Mouse (Mus musculus) liver, embryonic 14.5 days (tissue): ENCODE data around the gene Tle4. TPM values are rescaled to one million over a fixed set of nuclear protein-coding genes. Genes with fewer than 3 reads are reported as not detected.

Experiments used
- ATAC-seq: fragments of 200-750 bp; cut with Nextera tagmentation; 2 replicates; pipeline ENCODE4 v1.8.0; 2017; ENCODE audit warnings: moderate number of reproducible peaks, mild to moderate bottlenecking, moderate library complexity; ENCODE audit not compliant: insufficient read depth
- DNase-seq, 3 experiments: peaks; one replicate each; pipeline ENCODE4 v3.0.0-alpha.2; 2012 to 2013; ENCODE audit warnings: low read depth in 3 of 3, low spot score in 3 of 3
- H3K27ac ChIP-seq: fragments of 300-500 bp; sonication (generic); 2 replicates; pipeline ENCODE4 v1.5.1; 2014; ENCODE audit warnings: moderate library complexity, mild to moderate bottlenecking, control low read depth, inconsistent platforms
- H3K27me3 ChIP-seq: fragments of 300-500 bp; sonication (generic); 2 replicates; pipeline ENCODE4 v1.6.1; 2014; ENCODE audit warnings: mild to moderate bottlenecking, low read length, moderate library complexity; ENCODE audit not compliant: control insufficient read depth, insufficient read depth
- H3K36me3 ChIP-seq: fragments of 300-500 bp; sonication (generic); replicated peaks from 2 replicates; pipeline ENCODE4 v1.6.1; 2014; ENCODE audit warnings: low read depth; ENCODE audit not compliant: control insufficient read depth, insufficient read depth
- H3K4me1 ChIP-seq, 2 experiments: fragments of 200-500 bp in 1 of 2; fragments of 300-500 bp in 1 of 2; sonication (generic) in 1 of 2; replicated peaks; 2 replicates each; pipeline ENCODE4 v1.6.1; 2012 to 2014; ENCODE audit warnings: antibody characterized with exemption in 1 of 2, inconsistent platforms in 1 of 2, low read length in 1 of 2; ENCODE audit not compliant: control insufficient read depth in 2 of 2, insufficient read depth in 2 of 2
- H3K4me2 ChIP-seq: fragments of 300-500 bp; sonication (generic); 2 replicates; pipeline ENCODE4 v1.6.1; 2014; ENCODE audit warnings: low read depth, mild to moderate bottlenecking, control low read depth, moderate library complexity
- H3K4me3 ChIP-seq, 2 experiments: fragments of 200-500 bp in 1 of 2; fragments of 300-500 bp in 1 of 2; sonication (generic) in 1 of 2; 2 replicates each; pipeline ENCODE4 v1.5.1; 2012 to 2014; ENCODE audit warnings: low read depth in 2 of 2, low read length in 2 of 2, mild to moderate bottlenecking in 2 of 2, control low read depth in 1 of 2, inconsistent platforms in 1 of 2, moderate library complexity in 1 of 2; ENCODE audit not compliant: insufficient read depth in 1 of 2
- H3K9ac ChIP-seq: fragments of 300-500 bp; sonication (generic); replicated peaks from 2 replicates; pipeline ENCODE4 v1.6.1; 2014; ENCODE audit warnings: mild to moderate bottlenecking, control low read depth, moderate library complexity
- H3K9me3 ChIP-seq: fragments of 300-500 bp; sonication (generic); 2 replicates; pipeline ENCODE4 v1.6.1; 2016; ENCODE audit warnings: low read length, mixed read lengths; ENCODE audit not compliant: control insufficient read depth
- CTCF ChIP-seq: IDR thresholded peaks from 2 replicates; pipeline ENCODE4 v1.5.1; 2016; ENCODE audit warnings: antibody characterized with exemption, low read depth, control low read depth
- EP300 ChIP-seq: IDR thresholded peaks from 2 replicates; pipeline ENCODE4 v1.6.1; 2016; ENCODE audit warnings: antibody characterized with exemption, low read depth
- WGBS: fragments of 180-500 bp; shearing (Covaris S2); extraction: QIAGEN DNeasy Blood & Tissue Kit; methylation state at CpG from one replicate; pipeline ENCODE4 v1.1.7; 2014; ENCODE audit not compliant: insufficient replicate concordance; 5-methylcytosine and 5-hydroxymethylcytosine counted together
- polyA plus RNA-seq, 2 experiments: library from polyadenylated mRNA; depleted of rRNA in 1 of 2; stranded (reverse) in 1 of 2; unstranded in 1 of 2; fragments of >200 nt; fragmentation: Nextera tagmentation in 1 of 2; extraction: Ambion mirVana in 1 of 2; gene quantifications; 2 replicates each; pipeline versions ENCODE4 v1.2.1 to v1.2.3; 2012 to 2014

The Tle4 gene
- polyA plus RNA-seq, 2 experiments, result 3.7 to 4.3 TPM

DNA sequence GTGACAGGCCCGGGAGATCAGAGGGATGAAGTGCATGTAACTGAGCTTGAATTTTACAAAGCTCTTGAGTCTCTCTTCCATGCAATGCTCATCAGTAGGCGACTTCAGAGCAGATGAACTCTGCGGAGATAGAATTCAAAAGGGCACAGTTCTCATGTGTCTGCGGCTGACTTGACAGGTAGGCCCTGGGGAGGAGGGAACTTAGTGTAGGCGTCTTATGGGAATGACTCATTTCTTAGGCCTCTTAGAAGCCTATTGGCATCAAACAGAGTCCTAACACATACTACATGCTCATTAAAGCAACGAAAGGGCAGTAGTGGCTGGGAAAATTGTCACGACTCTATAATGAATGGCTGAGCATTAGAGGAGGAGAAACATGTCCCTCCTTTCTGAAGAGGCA is 160.6 kb downstream of the Tle4 start:
- Histone ChIP-seq H3K9ac (no peak overlapping the region), H3K36me3 (no peaks in the 10 kb centered on the region), H3K4me1 (no peaks in the 10 kb centered on the region), H3K27me3 (no peaks in the 10 kb centered on the region), H3K27ac (no peak overlapping the region), H3K4me3 (no peak overlapping the region), H3K9me3 (no peaks in the 10 kb centered on the region), H3K4me2 (no peak overlapping the region)
- no peak for TF ChIP-seq CTCF
- no peak for TF ChIP-seq EP300
- 63% methylated on average over 7 of the region's 7 CpGs for WGBS
- DNase-seq (no peak), ATAC-seq (no peak)

DNA sequence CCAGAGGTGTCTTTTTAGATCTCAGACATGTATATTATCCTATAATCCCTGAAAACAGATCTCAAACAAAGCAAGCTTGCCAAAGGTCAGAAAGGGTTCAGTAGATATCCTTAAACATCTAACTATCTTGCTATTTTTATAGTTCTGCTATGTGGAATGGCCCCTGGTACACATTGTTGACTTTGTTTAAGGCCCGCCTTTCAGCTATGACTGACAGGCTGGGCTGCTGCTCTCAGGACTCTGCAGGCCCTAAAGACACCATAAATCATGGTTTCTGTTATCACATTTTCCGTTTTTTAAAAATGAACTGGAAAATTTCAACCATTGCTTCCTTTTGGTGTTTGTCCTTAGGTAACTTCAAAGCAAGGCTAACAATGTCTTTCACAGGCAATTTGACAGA is 161.3 kb downstream of the Tle4 start:
- no peaks in the 10 kb centered on the region for H3K27me3 ChIP-seq
- H3K36me3 ChIP-seq, result no peaks in the 10 kb centered on the region
- H3K4me3 ChIP-seq, result no peak overlapping the region
- ATAC-seq (no peak), DNase-seq (no peak)
- H3K4me2 ChIP-seq, result no peak overlapping the region
- H3K9me3 ChIP-seq, result no peaks in the 10 kb centered on the region
- WGBS, result 48% methylated on average over 2 of the region's 2 CpGs
- no peak for TF ChIP-seq CTCF
- no peak for TF ChIP-seq EP300
- no peaks in the 10 kb centered on the region for H3K4me1 ChIP-seq
- no peak overlapping the region for H3K9ac ChIP-seq
- no peak overlapping the region for H3K27ac ChIP-seq

DNA sequence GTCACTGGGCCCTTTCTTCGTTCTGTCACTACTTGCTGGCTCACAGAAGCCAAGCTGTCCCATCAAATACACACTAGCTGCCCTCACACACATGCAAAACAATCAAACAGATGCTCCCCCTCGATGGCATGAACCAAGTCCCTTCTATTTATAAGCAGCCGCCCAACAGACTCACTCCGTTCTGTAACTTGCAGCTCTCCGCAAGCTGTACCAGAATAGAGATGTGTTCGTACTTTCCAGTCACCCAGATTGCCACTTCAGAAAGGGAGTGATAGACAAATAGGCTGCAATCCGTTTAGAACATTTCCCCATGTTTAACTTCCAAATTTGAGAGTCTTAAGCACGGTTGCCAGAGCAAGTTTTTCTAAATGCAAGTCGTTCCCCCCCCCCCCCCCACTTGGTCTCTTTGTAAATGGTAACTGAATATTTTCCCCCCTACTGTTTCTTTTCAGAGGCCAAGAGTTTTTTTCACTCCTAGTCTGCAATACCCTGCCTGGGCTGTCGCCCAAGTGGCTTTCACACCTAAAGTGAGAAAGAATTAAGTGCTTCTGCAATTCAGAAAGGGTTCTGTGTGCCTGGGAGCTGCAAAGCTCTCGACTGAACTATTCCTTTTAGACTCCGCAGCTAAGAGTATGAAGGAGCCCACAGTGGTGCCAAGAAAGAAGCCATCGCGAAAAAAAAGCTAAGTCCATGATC is 162.0 kb downstream of the Tle4 start:
- DNase-seq (no peak), ATAC-seq (no peak)
- no peak overlapping the region for H3K9ac ChIP-seq
- H3K27me3 ChIP-seq, result no peaks in the 10 kb centered on the region
- H3K27ac ChIP-seq, result no peak overlapping the region
- no peak overlapping the region for H3K4me2 ChIP-seq
- no peaks in the 10 kb centered on the region for H3K36me3 ChIP-seq
- H3K4me3 ChIP-seq, result no peak overlapping the region
- H3K9me3 ChIP-seq, result no peaks in the 10 kb centered on the region
- TF ChIP-seq CTCF, result no peak
- TF ChIP-seq EP300, result no peak
- H3K4me1 ChIP-seq, result no peaks in the 10 kb centered on the region
- WGBS, result 41% methylated on average over 14 of the region's 14 CpGs

DNA sequence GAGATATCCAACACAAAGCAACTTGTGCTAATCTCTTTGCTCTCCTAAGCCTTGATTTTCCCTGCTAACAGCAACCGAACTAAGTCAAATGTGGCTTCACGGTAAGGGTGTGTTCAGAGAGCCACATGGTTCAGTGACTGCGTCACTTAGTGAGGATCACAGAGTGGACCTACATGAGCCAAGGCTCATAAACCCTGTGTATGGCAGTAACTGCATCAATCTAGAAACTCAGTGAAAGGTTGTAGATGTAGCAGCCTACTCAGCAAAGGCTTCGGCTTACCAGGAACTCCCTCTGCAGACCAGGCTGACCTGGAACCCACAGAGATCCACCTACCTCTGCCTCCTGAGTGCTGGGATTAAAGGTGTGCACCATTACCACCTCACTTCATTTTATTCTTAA is 164.0 kb downstream of the Tle4 start:
- DNase-seq (no peak), ATAC-seq (no peak)
- H3K36me3 ChIP-seq, result no peaks in the 10 kb centered on the region
- H3K4me1 ChIP-seq, result no peaks in the 10 kb centered on the region
- no peaks in the 10 kb centered on the region for H3K9me3 ChIP-seq
- TF ChIP-seq CTCF (no peak), EP300 (no peak)
- H3K27me3 ChIP-seq, result no peaks in the 10 kb centered on the region
- H3K4me3 ChIP-seq, result no peak overlapping the region
- no peak overlapping the region for H3K9ac ChIP-seq
- no peak overlapping the region for H3K4me2 ChIP-seq
- WGBS, result 75% methylated on average over 4 of the region's 4 CpGs
- no peak overlapping the region for H3K27ac ChIP-seq

DNA sequence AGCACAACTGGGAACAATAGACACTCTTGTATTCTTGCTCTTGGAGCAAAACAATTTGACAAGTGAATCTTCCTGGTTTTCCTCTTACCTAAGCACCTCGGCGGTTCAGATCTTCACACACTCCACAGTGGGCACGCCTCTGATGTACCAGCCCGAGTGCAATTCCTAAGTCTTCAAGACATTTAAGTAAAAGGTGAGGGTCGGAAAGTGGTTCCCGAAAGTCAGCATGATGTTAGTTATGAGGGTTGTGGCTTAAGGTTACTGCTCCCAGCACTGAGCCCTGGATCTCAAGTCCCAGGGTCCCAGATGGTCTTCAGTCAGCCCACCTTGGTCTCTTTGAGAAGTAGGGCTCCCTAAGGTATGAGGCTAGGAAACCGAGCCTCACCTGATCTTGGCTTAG is 165.4 kb downstream of the Tle4 start:
- no peaks in the 10 kb centered on the region for H3K9me3 ChIP-seq
- no peak for TF ChIP-seq EP300
- TF ChIP-seq CTCF, result no peak
- no peak overlapping the region for H3K27ac ChIP-seq
- ATAC-seq (no peak), DNase-seq (no peak)
- no peaks in the 10 kb centered on the region for H3K4me1 ChIP-seq
- H3K27me3 ChIP-seq, result no peaks in the 10 kb centered on the region
- 68% methylated on average over 7 of the region's 7 CpGs for WGBS
- H3K9ac ChIP-seq, result no peak overlapping the region
- no peak overlapping the region for H3K4me3 ChIP-seq
- no peaks in the 10 kb centered on the region for H3K36me3 ChIP-seq
- no peak overlapping the region for H3K4me2 ChIP-seq
